Mouse (Mus musculus) cerebellum, adult (tissue): ENCODE results near the gene Maged1.
A peak's percentile ranks its signal among the peaks of the same experiment; 100 is the strongest.
"Not testable (repeated sequence)": the region's sequence is repeated elsewhere in the genome, so short reads cannot be mapped to it uniquely, and the experiment has no call there.

Experiments used
- ATAC-seq: cut with Nextera tagmentation; 2 replicates; pipeline ENCODE4 v1.9.2; 2017; ENCODE audit warnings: mild to moderate bottlenecking, moderate library complexity, mixed read lengths; ENCODE audit not compliant: insufficient number of reproducible peaks, low FRiP score, low TSS enrichment

Gene Maged1

GRCm38 (mm10) chrX:94541918-94542355 is at the start of gene Maged1:
Maged1 (minus strand) TSS chrX:94542143.
- peak; percentile 97 for ATAC-seq

GRCm38 (mm10) chrX:94580251-94580650 is 38.3 kb upstream of the Maged1 start:
- no peak for ATAC-seq

GRCm38 (mm10) chrX:94564694-94565093 is 22.8 kb upstream of the Maged1 start:
- no peak for ATAC-seq

- ATAC-seq = no peak
Measured at GRCm38 (mm10) chrX:94562392-94562791, 20.4 kb upstream of the Maged1 start.

- ATAC-seq = no peak
Measured at GRCm38 (mm10) chrX:94548227-94548626, 6.3 kb upstream of the Maged1 start.

- ATAC-seq = no peak
Measured at GRCm38 (mm10) chrX:94545941-94546340, 4.0 kb upstream of the Maged1 start.

GRCm38 (mm10) chrX:94544923-94545322 is 3.0 kb upstream of the Maged1 start:
- ATAC-seq = no peak

GRCm38 (mm10) chrX:94542536-94542935 is 593 bp upstream of the Maged1 start:
- ATAC-seq = no peak

GRCm38 (mm10) chrX:94541206-94541605 is 737 bp downstream of the Maged1 start:
- 0 out of 2 replicates have a peak, but pooled peaks have one; percentile 16 for ATAC-seq

GRCm38 (mm10) chrX:94540341-94541201 is 1.4 kb downstream of the Maged1 start:
- no peak for ATAC-seq

- ATAC-seq = no peak
Measured at GRCm38 (mm10) chrX:94534346-94534745, 7.6 kb downstream of the Maged1 start.

- ATAC-seq = no peak
Measured at GRCm38 (mm10) chrX:94530301-94530700, 11.6 kb downstream of the Maged1 start.

GRCm38 (mm10) chrX:94522166-94522565 is 19.8 kb downstream of the Maged1 start:
- no peak for ATAC-seq

GRCm38 (mm10) chrX:94508442-94508819 is 33.5 kb downstream of the Maged1 start:
- no peak for ATAC-seq

GRCm38 (mm10) chrX:94507698-94508441 is 34.1 kb downstream of the Maged1 start:
- not testable (repeated sequence) for ATAC-seq

GRCm38 (mm10) chrX:94486001-94486792 is 55.7 kb downstream of the Maged1 start:
- ATAC-seq = no peak
